Mouse (Mus musculus): ENCODE data around the gene Csnk1d.

GRCm38 (mm10) chr11:120913796-120914195 lies 77.3 kb downstream of the Csnk1d start:
- TF ChIP-seq GATA1 (IDR thresholded peaks at IDR 0.05; ENCODE audit: low read length) (no peak), TAL1 (IDR thresholded peaks at IDR 0.05; ENCODE audit: low read length) (no peak)
